Mouse (Mus musculus): ENCODE data around the gene Cdc42bpb.

DNA sequence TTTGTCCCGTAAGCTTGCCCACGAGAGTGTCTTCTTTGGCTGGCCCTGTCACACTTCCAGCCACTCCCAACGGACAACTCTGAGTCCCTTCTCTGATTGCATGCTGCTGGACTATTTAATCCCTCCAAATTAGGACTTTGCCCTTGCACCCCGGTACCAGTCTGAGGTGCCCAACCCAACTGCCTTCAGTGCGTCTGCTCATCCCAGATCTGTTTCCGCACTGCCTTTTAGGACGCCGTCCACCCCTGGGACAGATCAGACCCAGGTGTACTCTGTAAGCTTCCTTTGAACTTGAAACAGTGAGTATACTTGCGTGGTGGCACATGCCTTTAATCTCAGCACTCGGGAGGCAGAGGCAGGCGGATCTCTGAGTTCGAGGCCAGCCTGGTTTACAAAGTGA, 1.3 kb upstream of the Cdc42bpb start:
- no peak for TF ChIP-seq TAL1 (IDR thresholded peaks at IDR 0.05; ENCODE audit: low read length)
- TF ChIP-seq GATA1 (IDR thresholded peaks at IDR 0.05; ENCODE audit: low read length) = no peak
